Mouse (Mus musculus) sigmoid colon, adult 10 weeks (tissue): ENCODE measurements around the gene Ylpm1. TPM values are rescaled to one million over a fixed set of nuclear protein-coding genes. Genes with fewer than 3 reads are reported as not detected.

Experiments
- polyA plus RNA-seq: library from polyadenylated mRNA; stranded (reverse); fragments of 350-450 nt; fragmentation: Illumina TruSeq; extraction: RNeasy Lipid Tissue Mini Kit (QIAGEN cat#74804); gene quantifications from one replicate; pipeline ENCODE4 v1.2.3, GENCODE M21; 2014; ENCODE audit warnings: low read depth, low replicate concordance

Gene Ylpm1
- 66.6 TPM for polyA plus RNA-seq

GRCm38 (mm10) chr12:84996083-84996496 lies at the start of gene Ylpm1:
Gene Ylpm1, plus strand, starts transcription at chr12:84996321.

GRCm38 (mm10) chr12:84970428-84971096 lies 25.6 kb upstream of the Ylpm1 start, which contains the start of the genes Fcf1 and Arel1:
Gene Fcf1, plus strand, starts transcription at chr12:84970897.
Gene Arel1, minus strand, starts transcription at chr12:84970900.

GRCm38 (mm10) chr12:85110698-85111592 lies 114.8 kb downstream of the Ylpm1 start, which contains the start of the genes Prox2 and Dlst:
Gene Prox2, minus strand, starts transcription at chr12:85110759.
Gene Dlst, plus strand, starts transcription at chr12:85110833.

Other genes with a start within 250 kb of the Ylpm1 start
- gene Npc2, start 223.2 kb upstream of the Ylpm1 start, polyA plus RNA-seq: 42.3 TPM
- 124 TPM for gene Isca2, start 223.1 kb upstream of the Ylpm1 start, polyA plus RNA-seq
- not detected for gene Ltbp2, start 119.8 kb upstream of the Ylpm1 start, polyA plus RNA-seq
- gene Fcf1, start 25.4 kb upstream of the Ylpm1 start, polyA plus RNA-seq: 118 TPM
- 22.9 TPM for gene Arel1, start 25.4 kb upstream of the Ylpm1 start, polyA plus RNA-seq
- 0.69 TPM for gene Prox2, start 114.4 kb downstream of the Ylpm1 start, polyA plus RNA-seq
- 205 TPM for gene Dlst, start 114.5 kb downstream of the Ylpm1 start, polyA plus RNA-seq
- gene Rps6kl1, start 154.9 kb downstream of the Ylpm1 start, polyA plus RNA-seq: not detected
- not detected for gene Pgf, start 181.5 kb downstream of the Ylpm1 start, polyA plus RNA-seq
- gene Eif2b2, start 223.2 kb downstream of the Ylpm1 start, polyA plus RNA-seq: 2.1 TPM